Mouse (Mus musculus): ENCODE measurements around the gene Aplf. TPM values are rescaled to one million over a fixed set of nuclear protein-coding genes. Genes with fewer than 3 reads are reported as not detected.

Gene Aplf
- total and polyA plus RNA-seq, 2 experiments: 1.4 to 3.7 TPM

- no peak overlapping the region for H3K4me3 ChIP-seq (ENCODE audit: insufficient read depth, low read depth, low read length)
- TF ChIP-seq CTCF (IDR thresholded peaks at IDR 0.05; ENCODE audit: low read depth, low read length): no peak
- TF ChIP-seq POLR2A (IDR thresholded peaks at IDR 0.05; ENCODE audit: extremely low read depth, insufficient read depth, low read length): no peak
- no peak overlapping the region for H3K27ac ChIP-seq (replicated peaks; ENCODE audit: insufficient read depth, low read depth, low read length)
- H3K9ac ChIP-seq (ENCODE audit: low read depth, low read length): no peak overlapping the region
- DNase-seq (ENCODE audit: extremely low read depth, low read depth, low spot score): no peak
- no peaks in the 10 kb centered on the region for H3K36me3 ChIP-seq (ENCODE audit: control insufficient read depth, insufficient read depth, low read length)
- WGBS: 65% methylated on average over 10 of the region's 10 CpGs
- no peaks in the 10 kb centered on the region for H3K27me3 ChIP-seq (ENCODE audit: control insufficient read depth, insufficient read depth, low read length)
- no peaks in the 10 kb centered on the region for H3K4me1 ChIP-seq (ENCODE audit: control insufficient read depth, insufficient read depth, low read length)
- H3K79me2 ChIP-seq (ENCODE audit: control insufficient read depth, insufficient read depth, low read length): no peaks in the 10 kb centered on the region
Measured at GRCm38 (mm10) chr6:87597116-87597833, 74.7 kb downstream of the Aplf start.

- H3K27ac ChIP-seq (replicated peaks; ENCODE audit: insufficient read depth, low read depth, low read length): no peak overlapping the region
- no peaks in the 10 kb centered on the region for H3K36me3 ChIP-seq (ENCODE audit: control insufficient read depth, insufficient read depth, low read length)
- WGBS: 77% methylated on average over 6 of the region's 6 CpGs
- H3K79me2 ChIP-seq (ENCODE audit: control insufficient read depth, insufficient read depth, low read length): no peaks in the 10 kb centered on the region
- H3K9ac ChIP-seq (ENCODE audit: low read depth, low read length): no peak overlapping the region
- DNase-seq (ENCODE audit: extremely low read depth, low read depth, low spot score): no peak
- H3K4me3 ChIP-seq (ENCODE audit: insufficient read depth, low read depth, low read length): no peak overlapping the region
- no peaks in the 10 kb centered on the region for H3K27me3 ChIP-seq (ENCODE audit: control insufficient read depth, insufficient read depth, low read length)
- peaks cover 2% of the 10 kb centered on the region for H3K4me1 ChIP-seq (ENCODE audit: control insufficient read depth, insufficient read depth, low read length)
- TF ChIP-seq POLR2A (IDR thresholded peaks at IDR 0.05; ENCODE audit: extremely low read depth, insufficient read depth, low read length) (no peak), CTCF (IDR thresholded peaks at IDR 0.05; ENCODE audit: low read depth, low read length) (no peak)
Measured at GRCm38 (mm10) chr6:87594188-87594587, 77.8 kb downstream of the Aplf start.

GRCm38 (mm10) chr6:87590394-87591281 lies 81.4 kb downstream of the Aplf start, which contains the start of gene Prokr1:
Prokr1 (minus strand) TSS chr6:87590743.
- Histone ChIP-seq H3K79me2 (ENCODE audit: control insufficient read depth, insufficient read depth, low read length) (no peaks in the 10 kb centered on the region), H3K4me3 (ENCODE audit: insufficient read depth, low read depth, low read length) (peak within 1 kb of the TSS; percentile 54), H3K4me1 (ENCODE audit: control insufficient read depth, insufficient read depth, low read length) (peaks cover 2% of the 10 kb centered on the region), H3K9ac (ENCODE audit: low read depth, low read length) (peak within 1 kb of the TSS; percentile 40), H3K27me3 (ENCODE audit: control insufficient read depth, insufficient read depth, low read length) (no peaks in the 10 kb centered on the region), H3K36me3 (ENCODE audit: control insufficient read depth, insufficient read depth, low read length) (no peaks in the 10 kb centered on the region), H3K27ac (replicated peaks; ENCODE audit: insufficient read depth, low read depth, low read length) (no peak within 1 kb of the TSS)
- DNase-seq (ENCODE audit: extremely low read depth, low read depth, low spot score): peak; percentile 17
- TF ChIP-seq CTCF (IDR thresholded peaks at IDR 0.05; ENCODE audit: low read depth, low read length) (no peak), POLR2A (IDR thresholded peaks at IDR 0.05; ENCODE audit: extremely low read depth, insufficient read depth, low read length) (no peak)
- WGBS: 3% methylated on average over 31 of the region's 34 CpGs

GRCm38 (mm10) chr6:87589718-87590393 lies 82.1 kb downstream of the Aplf start:
- WGBS: 24% methylated on average over 12 of the region's 12 CpGs
- H3K27me3 ChIP-seq (ENCODE audit: control insufficient read depth, insufficient read depth, low read length): no peaks in the 10 kb centered on the region
- no peak for TF ChIP-seq POLR2A (IDR thresholded peaks at IDR 0.05; ENCODE audit: extremely low read depth, insufficient read depth, low read length)
- no peak for TF ChIP-seq CTCF (IDR thresholded peaks at IDR 0.05; ENCODE audit: low read depth, low read length)
- H3K9ac ChIP-seq (ENCODE audit: low read depth, low read length): no peak overlapping the region; the same call in 1 of the 2 replicates
- H3K4me1 ChIP-seq (ENCODE audit: control insufficient read depth, insufficient read depth, low read length): peaks cover 2% of the 10 kb centered on the region
- no peaks in the 10 kb centered on the region for H3K79me2 ChIP-seq (ENCODE audit: control insufficient read depth, insufficient read depth, low read length)
- no peak overlapping the region; the same call in 1 of the 2 replicates for H3K4me3 ChIP-seq (ENCODE audit: insufficient read depth, low read depth, low read length)
- no peaks in the 10 kb centered on the region for H3K36me3 ChIP-seq (ENCODE audit: control insufficient read depth, insufficient read depth, low read length)
- DNase-seq (ENCODE audit: extremely low read depth, low read depth, low spot score): no peak
- H3K27ac ChIP-seq (replicated peaks; ENCODE audit: insufficient read depth, low read depth, low read length): no peak overlapping the region

- Histone ChIP-seq H3K4me1 (ENCODE audit: control insufficient read depth, insufficient read depth, low read length) (no peaks in the 10 kb centered on the region), H3K27me3 (ENCODE audit: control insufficient read depth, insufficient read depth, low read length) (no peaks in the 10 kb centered on the region), H3K4me3 (ENCODE audit: insufficient read depth, low read depth, low read length) (no peak overlapping the region), H3K9ac (ENCODE audit: low read depth, low read length) (no peak overlapping the region), H3K79me2 (ENCODE audit: control insufficient read depth, insufficient read depth, low read length) (no peaks in the 10 kb centered on the region), H3K36me3 (ENCODE audit: control insufficient read depth, insufficient read depth, low read length) (no peaks in the 10 kb centered on the region), H3K27ac (replicated peaks; ENCODE audit: insufficient read depth, low read depth, low read length) (no peak overlapping the region)
- no peak for DNase-seq (ENCODE audit: extremely low read depth, low read depth, low spot score)
- WGBS: 89% methylated on average over 7 of the region's 7 CpGs
- TF ChIP-seq CTCF (IDR thresholded peaks at IDR 0.05; ENCODE audit: low read depth, low read length) (no peak), POLR2A (IDR thresholded peaks at IDR 0.05; ENCODE audit: extremely low read depth, insufficient read depth, low read length) (no peak)
Measured at GRCm38 (mm10) chr6:87583991-87584390, 88.0 kb downstream of the Aplf start.
